Mouse (Mus musculus): ENCODE data around the gene Spg7.
"Not testable (repeated sequence)": the region's sequence is repeated elsewhere in the genome, so short reads cannot be mapped to it uniquely, and the experiment has no call there.

Spg7 gene

DNA sequence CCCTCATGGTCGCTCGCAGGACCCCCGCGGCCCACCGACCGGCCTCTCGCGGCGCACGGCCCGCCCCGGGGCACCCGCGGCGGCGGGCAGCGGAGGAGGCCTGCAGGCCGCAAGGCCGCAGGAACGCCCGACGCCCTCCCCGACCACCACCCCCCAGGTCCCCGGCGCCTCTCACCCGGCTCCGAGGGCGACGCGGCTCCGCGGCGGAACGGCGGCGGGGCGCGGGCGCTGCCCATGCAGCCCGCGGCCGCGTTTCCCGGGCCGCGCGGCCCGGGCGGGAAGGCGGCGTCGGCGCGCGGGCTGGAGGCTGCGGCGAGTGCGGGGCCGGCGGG lies 21.0 kb upstream of the Spg7 start:
- no peak for DNase-seq

DNA sequence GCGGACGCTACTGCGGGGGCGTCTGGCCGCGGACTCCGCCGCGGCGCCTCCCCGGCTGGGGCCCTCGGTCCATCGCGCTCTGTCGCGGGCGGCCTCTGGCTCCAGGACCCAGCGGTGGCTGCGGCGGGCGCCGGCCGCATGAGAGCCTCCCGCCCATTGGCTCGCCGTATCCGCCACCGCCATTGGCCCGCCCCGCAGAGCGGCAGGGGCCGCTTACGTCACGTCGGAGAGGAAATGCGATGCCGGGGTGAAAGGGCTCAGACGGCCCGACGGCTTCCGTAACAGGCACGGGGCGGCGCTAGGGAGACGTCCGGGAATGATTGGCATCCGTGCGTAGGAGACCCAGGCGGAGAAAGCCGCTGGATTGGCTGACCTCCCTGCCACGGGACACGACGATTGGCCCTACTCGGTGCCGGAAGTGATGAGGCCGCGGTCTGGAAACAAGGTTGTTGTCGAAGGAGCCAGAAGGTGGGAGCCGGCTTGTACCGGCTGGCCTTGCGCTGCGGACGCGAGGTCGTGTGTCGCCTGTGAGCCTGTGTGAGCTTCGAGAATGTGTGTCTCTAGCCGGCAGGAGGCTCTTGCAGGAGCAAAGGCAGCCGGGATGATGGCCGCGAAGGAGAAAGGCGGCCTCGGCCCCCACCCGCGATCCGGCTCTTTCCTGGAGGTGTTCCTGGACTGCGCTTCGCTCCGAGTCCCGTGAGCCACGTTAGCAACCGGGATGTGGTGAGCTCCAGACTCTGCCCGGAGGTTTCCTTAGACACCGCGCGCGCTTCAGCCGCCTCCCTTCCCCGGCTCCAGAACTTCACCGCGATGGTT lies 20.4 kb upstream of the Spg7 start, which contains the start of gene Ankrd11:
Gene Ankrd11, minus strand, starts transcription at position 120 of the 816 bp plus-strand sequence.
- DNase-seq, result peak; percentile 100

DNA sequence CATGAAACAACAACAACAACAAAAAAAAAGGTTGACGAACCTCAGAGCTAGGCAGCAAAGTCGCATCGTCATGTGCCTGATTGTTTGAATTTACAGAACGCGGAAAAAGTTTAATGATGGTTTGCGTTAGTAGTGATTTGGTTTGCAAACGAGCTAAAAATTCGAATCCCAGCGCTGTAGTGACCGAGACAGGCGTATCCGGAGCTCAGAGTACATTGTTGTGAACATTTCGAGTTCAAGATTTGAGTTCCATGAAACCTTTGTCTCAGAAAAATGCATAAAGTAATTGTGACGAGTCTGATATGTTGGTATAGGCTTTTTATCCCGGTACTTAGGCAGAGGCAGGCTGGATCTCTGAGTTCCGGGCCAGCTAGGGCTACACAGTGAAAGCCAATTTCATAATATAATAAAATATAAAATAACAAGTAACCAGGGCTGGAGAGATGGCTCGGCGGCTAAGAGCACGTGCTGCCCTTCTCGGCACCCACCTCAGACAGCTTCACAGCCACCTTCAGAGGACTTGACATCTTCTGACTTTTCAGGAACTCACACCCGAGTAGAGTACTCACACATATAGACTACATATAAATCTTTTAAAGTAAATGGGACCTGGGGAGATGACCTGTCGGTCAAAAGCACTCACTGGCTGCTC lies 19.6 kb upstream of the Spg7 start:
- DNase-seq, result no peak

DNA sequence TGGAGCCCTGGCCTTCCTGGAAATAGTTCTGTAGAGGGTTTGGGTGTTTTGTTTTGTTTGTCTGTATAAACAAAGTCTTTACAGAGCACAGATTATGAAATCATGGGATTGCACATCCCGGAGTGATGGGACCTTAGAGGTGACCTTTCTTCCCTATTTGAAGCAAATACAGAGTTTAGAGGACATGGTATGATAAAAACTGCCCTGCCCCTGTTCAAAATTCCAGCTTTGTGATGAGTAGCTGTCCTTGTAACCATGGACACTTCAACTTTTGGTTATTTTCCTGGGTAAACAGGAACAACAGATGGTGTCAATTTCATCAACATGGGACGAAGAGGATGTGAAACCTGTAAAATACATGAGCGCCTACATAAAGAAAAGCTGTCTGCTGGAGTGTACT lies 18.8 kb upstream of the Spg7 start:
- no peak for DNase-seq

DNA sequence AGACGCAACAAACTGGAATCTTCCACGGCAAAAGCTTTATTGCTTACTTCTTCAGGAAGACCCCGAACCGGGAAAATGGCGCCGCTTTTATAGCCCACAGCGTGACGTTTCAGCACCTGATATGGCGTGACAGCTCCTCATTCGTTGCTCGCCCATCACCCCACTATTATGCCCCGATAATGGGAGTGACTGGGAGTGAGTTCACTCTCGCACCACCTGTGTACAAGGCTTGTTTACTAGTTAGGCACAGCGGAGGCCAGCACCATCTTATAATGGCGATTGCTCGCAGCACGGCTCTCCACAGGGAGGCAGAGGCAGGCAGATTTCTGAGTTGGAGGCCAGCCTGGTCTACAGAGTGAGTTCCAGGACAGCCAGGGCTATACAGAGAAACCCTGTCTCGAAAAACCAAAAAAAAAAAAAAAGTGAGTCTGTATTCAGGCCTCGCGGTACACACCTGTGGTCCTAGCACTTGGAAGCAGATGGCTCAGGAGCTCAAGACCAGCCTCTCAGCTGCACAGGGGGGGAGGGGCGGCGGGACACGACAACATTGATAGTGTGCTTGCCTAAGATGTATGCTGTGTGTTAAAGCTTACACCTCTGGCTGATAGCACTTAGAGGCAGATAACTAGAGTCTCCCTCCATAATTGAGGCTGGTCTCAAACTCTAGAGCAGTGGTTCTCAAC lies 17.9 kb upstream of the Spg7 start:
- not testable (repeated sequence) for DNase-seq

DNA sequence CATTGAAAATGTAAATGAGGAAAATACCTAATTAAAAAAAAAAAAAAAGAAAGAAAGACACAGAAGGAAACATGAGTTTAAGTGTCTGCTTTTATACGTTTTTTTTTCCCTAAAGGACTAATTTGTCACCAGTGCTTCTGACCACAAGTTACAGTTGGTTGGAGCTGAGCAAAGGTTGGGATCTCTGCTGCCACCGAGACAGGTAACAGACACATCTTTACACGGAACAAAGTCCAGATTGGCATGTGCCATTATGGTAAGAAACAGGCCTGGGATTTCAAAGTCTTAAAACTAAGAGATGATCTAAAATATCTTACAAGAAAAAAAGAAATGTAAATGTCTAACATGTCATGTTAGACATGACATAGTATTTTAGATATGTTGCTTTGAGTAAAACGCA lies 16.0 kb upstream of the Spg7 start:
- DNase-seq, result no peak

DNA sequence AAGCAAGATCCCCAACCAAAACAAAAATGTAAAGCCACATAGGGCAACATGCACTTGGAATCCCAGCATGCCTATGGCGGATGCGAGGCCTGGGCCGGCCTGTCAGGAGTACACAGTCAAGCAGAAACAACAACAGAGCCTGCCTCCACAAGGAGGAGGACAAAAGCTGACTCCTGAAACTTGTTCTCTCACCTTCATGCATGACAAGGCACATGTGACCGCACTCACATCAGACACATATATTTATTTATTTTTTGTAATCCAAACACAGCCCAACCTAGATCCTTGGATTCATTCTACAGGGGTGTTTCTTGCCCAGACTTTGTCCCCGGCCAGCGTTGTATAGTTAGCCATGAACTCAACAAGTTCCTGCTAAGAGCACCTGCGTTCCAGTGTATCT lies 14.9 kb upstream of the Spg7 start:
- DNase-seq, result no peak

DNA sequence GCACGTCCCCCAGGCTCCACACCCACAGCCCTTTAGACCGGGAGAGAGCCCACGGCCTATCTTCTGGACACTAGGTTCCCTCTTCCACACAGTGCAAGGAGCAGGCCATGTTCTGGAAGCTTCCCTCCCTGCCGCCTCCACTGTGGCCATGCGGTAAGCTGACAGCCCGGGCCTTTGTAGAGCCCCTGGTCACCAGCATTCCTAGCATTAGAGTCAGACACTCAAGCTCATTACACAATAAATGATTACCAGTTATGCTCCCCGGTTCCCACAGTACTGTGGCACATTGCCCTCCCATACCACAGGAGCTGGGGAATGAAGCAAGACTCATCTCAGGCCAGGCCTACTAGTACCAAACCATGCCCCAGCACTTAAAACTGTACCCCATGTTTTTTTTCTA lies 14.3 kb upstream of the Spg7 start:
- no peak for DNase-seq

DNA sequence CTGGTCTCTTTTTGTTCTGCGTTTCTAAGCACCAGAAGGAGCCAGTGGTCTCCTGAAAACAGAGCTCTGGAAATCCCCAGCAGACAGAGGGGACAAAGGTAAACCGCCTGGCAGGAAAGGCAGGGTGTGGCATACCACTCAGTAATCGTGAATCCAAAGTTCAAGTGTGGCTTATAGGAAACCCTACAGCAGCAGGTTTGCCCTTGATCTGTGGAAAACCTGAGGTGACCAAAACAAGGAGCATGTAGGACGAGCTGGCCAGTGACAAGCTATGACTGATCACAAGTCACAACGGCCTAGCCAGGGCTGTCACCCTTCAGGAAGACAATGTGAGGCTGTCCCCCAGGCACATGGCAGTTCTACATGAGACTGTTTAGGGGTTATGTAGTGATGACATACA lies 11.3 kb upstream of the Spg7 start:
- DNase-seq, result no peak

DNA sequence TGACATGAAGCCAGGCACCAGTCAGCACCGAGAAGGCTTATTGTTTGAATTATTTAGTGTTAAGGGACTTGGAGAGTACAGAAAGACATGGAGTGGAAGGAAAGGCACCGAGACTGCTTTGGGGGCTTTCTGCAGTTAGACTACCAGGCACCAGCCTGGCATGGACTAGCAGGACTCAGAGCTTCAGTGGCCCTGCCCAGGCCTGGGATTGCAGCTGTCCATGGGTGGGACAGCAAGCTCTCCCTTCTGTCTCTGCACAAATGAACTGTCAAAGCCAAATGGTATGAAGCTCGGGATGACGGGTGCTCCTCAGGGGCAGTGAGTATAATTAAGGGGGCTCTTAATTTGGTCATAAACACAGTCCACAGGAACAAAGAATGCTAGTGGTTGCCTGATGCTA lies 1.3 kb downstream of the Spg7 start:
- DNase-seq, result no peak

DNA sequence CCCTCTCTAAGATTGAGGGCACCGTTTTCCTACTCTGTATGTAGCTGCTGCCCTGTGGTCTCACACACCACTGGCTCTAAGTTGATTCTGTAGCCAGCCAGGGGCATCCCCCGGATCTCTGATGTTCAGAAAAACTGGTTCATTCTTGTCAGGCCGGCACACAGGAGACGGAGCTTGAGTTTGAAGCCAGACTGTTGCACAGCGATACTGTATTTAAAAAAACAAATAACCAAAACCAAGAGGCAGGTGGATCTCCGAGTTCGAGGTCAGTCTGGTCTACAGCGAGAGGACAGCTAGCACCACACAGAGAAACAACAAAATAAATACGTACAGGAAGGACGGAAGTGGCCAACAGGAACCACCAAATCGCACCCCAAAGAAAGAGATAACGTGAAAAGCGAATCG lies 2.1 kb downstream of the Spg7 start:
- DNase-seq, result no peak

DNA sequence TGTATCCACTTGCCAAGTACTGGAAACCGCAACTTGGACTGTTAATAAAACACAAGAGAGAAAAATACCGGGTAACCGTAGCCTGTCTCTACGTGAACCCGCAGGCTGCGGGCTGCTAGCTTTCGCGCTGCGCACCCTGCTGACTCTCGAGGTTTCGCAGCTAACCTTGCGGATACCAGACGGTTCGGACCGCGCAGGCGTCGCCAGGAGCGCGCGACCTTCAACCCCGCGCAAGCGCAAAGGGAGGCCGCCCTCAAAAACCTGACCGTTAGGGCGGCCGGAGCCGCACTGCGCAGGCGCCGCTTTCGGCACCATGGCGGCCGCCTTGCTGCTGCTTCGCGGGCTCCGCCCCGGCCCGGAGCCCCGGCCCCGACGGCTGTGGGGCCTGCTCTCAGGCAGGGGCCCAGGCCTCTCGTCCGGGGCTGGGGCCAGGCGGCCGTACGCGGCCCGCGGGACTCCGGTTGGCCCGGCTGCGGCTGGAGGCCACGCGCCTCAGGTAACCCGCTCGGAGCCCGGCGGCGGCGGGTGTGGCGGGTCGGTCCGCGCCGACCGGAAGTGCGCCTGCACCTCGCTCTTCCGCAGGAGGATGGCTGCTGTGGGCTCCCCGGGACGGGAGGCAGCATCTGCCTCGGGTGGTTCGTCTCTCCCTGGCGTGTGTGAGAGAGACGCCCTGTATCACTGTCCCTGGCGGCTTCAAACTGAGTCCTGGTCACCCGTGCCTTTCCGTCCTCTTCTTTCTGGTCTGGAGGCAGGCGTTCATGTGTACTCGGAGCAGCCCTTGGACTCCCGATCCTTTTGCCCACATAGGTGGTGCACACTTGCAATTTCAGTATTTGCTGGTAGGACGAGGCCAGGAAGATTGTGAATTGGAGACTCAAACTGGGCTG lies 2.7 kb downstream of the Spg7 start:
- DNase-seq, result peak; percentile 96

DNA sequence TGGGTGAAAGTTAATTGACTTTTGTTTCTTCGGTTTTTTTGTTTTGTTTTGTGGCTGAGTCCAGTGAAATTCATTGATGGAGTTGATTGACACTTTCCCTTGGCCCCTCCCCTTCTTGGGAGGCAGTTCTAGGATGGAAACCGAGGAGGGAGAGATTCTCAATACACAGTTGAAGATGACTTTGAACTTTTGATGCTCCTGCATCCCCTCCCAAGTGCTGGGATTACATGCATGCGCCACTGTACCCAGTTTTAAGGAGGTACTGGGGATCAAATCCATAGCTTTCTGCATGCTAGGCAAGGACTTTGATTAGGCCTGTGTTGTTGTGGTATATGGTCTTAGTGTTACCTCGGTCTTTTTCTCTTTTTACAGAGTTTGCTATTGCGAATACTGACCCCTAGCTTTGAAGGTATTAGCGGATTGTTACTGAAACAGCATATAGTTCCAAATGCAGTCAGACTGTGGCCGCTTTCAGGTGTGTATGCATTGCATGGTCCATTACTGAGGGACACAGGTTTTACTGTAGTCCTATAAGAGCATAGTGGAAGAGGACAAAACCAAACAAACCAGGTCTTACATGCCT lies 3.5 kb downstream of the Spg7 start:
- DNase-seq, result no peak

DNA sequence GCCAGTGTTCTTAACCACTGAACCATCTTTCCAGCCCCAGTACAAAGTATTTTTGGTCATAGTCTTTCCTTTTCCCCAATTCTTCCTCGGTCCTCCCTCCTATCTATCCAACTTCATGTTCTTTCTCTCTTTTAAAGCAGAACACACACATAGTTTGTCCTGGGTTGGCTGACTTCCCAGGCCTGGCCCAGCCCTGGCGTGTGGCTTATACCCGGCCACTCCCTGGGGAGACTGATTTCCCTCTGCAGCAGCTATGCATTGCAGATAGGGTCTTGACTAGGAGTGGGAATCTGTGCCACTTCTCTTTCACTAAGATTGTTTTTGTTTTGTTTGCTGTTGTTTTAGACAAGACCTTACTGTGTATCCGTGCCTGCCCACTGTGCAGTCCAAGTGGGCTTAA lies 8.4 kb downstream of the Spg7 start:
- DNase-seq, result no peak

DNA sequence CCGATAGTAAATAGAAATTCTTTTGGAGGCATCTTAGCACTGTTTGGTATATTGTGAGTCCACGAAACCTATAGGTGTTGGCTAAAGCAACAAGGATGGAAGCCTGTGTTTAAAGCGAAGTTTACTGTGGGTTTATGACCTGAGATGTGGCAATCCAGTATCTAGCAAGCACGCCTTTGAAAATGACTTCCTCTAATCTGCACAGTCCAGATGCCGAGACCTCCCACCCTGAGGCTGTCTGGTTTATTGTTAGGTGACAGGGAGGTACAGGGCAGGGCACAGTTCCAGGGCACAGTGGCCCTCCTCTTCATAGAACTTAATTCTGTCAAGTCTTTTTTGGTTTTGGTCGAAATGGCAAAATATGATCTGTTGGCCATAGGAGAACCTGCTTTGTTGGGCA lies 14.5 kb downstream of the Spg7 start:
- DNase-seq, result no peak

DNA sequence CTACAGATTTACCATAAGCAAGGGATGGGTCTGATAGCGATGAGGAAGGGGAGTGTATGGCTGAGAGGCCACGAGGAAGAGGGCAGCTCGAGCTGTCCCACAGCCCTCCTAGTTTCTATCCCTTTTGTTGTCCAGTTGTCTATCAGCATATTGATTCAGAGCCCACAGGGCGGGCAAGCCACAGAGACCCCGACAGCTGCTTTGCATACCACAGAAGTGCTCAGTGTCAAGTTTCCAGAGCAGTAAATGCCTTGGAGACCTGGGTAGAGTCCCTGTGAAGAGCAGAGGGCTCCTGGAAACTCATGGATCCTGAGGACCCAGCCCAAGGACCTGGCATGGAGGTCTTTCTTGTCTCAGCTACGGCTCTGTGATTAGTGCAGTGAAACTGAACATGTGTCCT lies 20.3 kb downstream of the Spg7 start:
- DNase-seq, result no peak

DNA sequence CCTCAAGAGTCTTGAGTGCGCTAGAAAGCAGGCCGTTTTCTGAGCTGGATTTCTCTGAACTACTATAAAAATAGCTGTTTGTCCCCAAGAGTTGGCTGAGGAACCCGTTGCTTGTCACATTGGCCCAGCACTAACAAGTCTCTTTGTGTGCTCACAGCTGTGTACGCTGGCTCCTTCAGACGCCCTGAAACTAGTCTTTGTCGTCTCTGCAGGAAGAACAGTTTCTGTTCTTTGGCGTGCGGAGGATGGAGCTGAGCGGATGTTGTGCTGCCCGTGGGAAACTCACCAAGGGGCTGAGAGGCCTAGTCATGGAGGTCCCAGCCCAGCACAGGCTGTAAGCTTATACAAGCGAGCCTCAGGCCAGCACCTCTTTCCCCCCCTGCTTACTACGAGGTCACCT lies 20.9 kb downstream of the Spg7 start:
- no peak for DNase-seq

DNA sequence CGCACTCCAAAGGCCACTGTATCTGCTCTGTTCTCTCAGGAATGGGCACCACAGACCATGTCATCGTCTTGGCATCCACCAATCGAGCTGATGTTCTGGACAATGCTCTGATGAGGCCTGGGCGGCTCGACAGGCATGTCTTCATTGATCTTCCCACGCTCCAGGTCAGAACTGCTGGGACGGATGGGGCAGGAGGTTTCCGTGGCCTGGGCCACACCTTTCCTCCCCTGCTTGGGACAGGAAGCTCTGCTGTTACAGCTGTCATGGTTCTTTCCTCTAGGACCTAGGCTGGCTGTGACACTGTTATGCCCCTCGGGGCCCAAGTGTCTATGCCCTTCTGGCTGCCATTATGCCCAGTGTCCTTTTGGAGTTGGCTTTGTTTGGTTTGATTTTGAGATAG lies 24.5 kb downstream of the Spg7 start:
- no peak for DNase-seq

DNA sequence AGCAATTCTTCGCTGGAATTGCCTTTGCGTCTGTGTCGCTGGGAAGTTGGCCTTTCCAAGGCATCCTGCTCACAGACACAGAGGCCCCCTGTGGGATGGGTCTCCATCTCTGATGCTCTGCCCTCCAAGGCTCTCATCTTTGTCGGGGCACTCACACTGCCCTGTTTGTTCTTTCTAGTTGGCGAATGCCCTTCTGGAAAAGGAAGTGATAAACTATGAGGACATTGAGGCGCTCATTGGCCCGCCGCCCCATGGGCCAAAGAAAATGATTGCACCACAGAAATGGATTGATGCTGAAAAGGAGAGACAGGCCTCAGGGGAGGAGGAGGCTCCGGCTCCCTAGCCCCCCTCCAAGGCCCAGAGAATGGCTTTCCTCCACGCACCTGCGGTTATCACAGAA lies 34.5 kb downstream of the Spg7 start:
- DNase-seq, result no peak

DNA sequence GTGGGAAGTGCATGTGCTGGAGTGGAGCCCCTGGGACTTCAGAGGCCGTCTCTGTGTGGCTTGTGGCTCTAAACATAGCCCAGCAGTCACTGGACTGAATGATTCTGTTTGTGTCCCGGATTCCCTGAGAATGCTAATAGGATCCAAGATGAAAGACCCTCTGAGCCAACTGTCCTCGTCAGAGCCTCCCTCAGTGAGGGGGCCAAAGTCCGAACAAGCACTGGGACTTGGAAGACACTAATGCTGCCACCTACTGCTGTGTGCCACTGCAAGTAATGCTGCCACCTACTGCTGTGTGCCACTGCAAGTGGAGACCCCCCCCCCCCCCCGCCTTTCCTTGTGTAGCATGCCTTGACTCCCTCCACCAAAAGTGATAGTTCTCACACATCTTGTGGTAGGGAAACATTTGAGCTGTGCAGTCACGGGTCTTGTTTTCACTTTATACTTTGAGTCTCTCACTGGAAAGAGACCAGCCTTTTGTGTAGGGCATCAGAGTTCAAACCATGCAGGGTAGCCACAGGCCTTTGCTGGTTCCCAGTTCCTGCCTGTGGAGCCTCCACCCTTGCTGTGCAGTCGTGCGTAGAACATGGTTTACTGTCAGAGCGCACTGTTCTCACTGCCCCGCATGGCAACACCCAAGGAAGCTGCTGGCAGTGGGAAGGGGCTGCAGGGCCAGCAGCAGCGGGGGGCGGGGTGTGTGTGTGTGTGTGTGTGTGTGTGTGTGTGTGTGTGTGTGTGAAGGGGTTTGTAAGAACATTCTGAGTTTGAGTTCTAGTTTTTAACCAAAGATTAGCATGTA lies 35.2 kb downstream of the Spg7 start:
- no peak for DNase-seq

DNA sequence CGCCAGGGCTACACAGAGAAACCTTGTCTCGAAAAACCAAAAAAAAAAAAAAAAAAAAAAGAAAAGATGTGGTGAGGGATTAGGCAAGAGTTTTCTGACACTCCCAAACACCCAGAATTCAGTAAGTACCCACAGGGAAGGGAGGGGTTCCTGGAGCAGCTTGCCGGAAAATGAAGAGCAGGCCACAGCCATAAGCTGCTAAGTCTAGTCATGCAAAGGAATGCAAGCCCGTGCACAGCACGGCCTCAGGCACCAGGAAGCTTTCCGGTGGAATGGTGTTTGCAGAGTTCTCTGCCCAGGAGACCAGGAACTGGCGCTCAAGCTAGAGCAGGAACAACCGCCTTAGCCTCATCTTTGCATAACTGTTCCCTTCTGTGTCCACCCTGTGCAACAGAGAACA lies 37.5 kb downstream of the Spg7 start:
- DNase-seq, result no peak

DNA sequence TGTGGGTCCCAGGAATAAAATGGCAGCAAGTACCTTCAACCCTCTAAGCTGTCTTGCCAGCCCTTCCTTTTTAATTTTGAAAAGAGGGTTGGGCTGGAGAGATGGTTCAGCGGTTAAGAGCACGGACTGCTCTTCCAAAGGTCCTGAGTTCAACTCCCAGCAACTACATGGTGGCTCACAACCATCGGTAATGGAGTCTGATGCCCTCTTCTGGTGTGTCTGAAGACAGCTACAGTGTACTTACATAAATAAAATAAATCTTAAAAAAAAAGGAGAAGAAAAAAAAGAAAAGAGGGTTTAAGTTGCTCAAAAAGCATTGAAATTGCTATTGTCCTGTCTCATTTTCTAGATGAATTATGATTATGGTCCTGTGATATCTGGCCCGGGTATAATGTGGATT lies 38.5 kb downstream of the Spg7 start:
- DNase-seq, result no peak
